Mouse (Mus musculus): ENCODE data around the gene Psmd6. TPM values are rescaled to one million over a fixed set of nuclear protein-coding genes. Genes with fewer than 3 reads are reported as not detected.

Psmd6 gene
- 120 and 122 TPM in 2 replicates for polyA plus RNA-seq (2015; fragmentation: Nextera tagmentation; extraction: Ambion mirVana)

DNA sequence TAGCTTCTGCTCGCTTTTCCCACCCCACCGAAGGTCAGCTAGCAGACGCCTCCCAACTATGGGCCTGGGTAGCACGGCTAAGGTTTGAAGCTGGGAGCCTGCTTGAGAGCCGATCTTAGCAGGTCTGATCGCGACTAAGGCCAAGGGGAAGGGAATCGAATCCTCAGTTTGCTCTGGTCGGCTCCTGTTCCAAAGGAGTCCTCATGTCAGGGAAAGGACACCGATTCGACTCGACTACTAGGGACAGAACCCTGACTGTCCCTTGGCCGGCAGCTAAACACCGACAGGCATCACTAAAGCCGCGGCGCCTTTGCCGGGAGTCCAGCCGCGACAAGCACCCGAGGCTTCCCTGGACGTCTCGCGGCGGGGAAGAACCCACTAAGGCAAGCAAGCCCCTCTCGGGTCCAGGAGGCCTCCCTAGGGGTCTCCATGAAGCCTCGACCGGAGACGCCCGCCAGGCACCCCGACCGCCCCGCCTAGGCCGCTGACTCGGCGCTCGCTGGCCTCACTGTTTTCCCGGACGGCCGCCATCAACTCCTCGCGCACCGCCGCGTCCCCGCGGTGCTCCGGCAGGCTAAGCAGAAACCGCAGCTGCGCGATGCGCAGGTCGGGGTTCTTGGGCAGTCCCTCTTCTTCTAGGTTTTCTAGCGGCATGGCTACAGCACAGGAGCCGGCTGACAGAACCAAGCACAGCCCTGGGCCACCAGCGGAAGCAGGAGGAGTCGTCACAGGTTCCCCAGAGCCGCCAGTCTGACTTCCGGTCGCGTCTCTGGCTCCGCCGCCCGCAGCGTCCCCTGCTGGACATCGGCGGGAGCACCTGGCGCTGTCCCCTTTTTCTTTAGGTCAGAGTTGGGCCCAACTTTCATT is at the start of gene Psmd6:
Gene Psmd6 (minus strand): TSS at position 755 of the 867 bp plus-strand sequence.
- peak; percentile 95 for ATAC-seq
- TF ChIP-seq CTCF (IDR thresholded peaks at IDR 0.05; ENCODE audit: low read depth), result peak; percentile 98
- Histone ChIP-seq H3K27ac (ENCODE audit: low read depth, low read length) (peak within 1 kb of the TSS; percentile 75), H3K9me3 (ENCODE audit: control insufficient read depth) (no peaks in the 10 kb centered on the region), H3K4me2 (replicated peaks; ENCODE audit: low read depth) (peak within 1 kb of the TSS; percentile 83), H3K36me3 (ENCODE audit: control insufficient read depth, insufficient read depth) (peaks cover 26% of the 10 kb centered on the region), H3K4me1 (replicated peaks; ENCODE audit: control insufficient read depth, insufficient read depth, low read length) (peaks cover 6% of the 10 kb centered on the region; the same call in 1 of the 2 replicates), H3K27me3 (replicated peaks; ENCODE audit: control insufficient read depth, insufficient read depth, low read length) (no peaks in the 10 kb centered on the region), H3K9ac (ENCODE audit: low read depth, low read length) (peak within 1 kb of the TSS; percentile 95), H3K4me3 (ENCODE audit: low read depth, low read length) (peak within 1 kb of the TSS; percentile 98)
- WGBS, result under 1% methylated on average over 68 of the region's 68 CpGs

DNA sequence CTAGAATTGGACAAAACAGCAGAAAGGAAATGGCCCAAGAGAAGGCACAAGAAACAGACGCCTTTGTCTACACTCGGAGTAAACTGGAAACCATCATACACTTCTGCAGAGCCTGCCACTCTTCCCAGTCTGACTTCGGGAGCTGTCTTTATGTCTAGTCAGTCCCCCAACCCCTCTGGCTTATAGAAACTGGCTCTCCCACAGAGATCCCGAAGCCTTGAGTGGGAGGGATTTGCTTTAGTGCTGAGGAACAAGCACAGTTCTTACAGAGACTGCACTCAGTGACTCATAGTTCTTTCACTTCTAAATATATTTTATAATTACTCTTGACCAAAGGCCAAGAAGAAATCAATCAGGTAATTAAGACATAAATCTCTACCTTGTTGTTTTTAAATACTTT is 10.1 kb downstream of the Psmd6 start:
- H3K36me3 ChIP-seq (ENCODE audit: control insufficient read depth, insufficient read depth), result peaks cover 45% of the 10 kb centered on the region

DNA sequence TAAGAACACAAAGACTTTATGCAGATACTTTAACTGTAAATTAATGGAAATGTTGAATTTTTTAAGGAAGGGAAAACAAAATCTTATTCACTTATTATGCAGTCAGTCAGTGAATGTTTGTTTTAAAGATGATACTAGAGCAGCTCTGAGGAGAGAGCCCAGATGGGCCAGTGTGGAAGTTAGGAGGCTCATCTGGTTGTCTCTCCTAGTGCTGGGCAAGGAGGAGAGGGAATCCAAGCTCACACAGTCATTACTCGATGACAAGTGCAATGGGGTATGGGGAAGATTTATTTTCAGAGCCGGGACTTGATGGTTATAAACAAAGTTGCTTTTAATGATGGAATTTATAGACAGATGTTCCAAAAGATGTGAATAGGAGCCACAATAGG is 15.9 kb downstream of the Psmd6 start:
- 67% methylated on average over 2 of the region's 2 CpGs for WGBS
- no peak for ATAC-seq
- Histone ChIP-seq H3K27ac (ENCODE audit: low read depth, low read length) (no peak overlapping the region), H3K4me2 (replicated peaks; ENCODE audit: low read depth) (no peak overlapping the region), H3K4me3 (ENCODE audit: low read depth, low read length) (no peak overlapping the region), H3K27me3 (replicated peaks; ENCODE audit: control insufficient read depth, insufficient read depth, low read length) (no peaks in the 10 kb centered on the region), H3K9ac (ENCODE audit: low read depth, low read length) (no peak overlapping the region), H3K36me3 (ENCODE audit: control insufficient read depth, insufficient read depth) (peaks cover 34% of the 10 kb centered on the region), H3K4me1 (replicated peaks; ENCODE audit: control insufficient read depth, insufficient read depth, low read length) (no peaks in the 10 kb centered on the region), H3K9me3 (ENCODE audit: control insufficient read depth) (no peaks in the 10 kb centered on the region)
- TF ChIP-seq CTCF (IDR thresholded peaks at IDR 0.05; ENCODE audit: low read depth), result no peak

More for the DNA sequence above, 10.1 kb downstream of the Psmd6 start:
- H3K27ac ChIP-seq (ENCODE audit: low read depth, low read length), result no peak overlapping the region
- no peak overlapping the region for H3K4me2 ChIP-seq (replicated peaks; ENCODE audit: low read depth)
- ATAC-seq, result no peak
- no peak for TF ChIP-seq CTCF (IDR thresholded peaks at IDR 0.05; ENCODE audit: low read depth)
- H3K4me3 ChIP-seq (ENCODE audit: low read depth, low read length), result no peak overlapping the region
- 79% methylated on average over 4 of the region's 4 CpGs for WGBS
- no peaks in the 10 kb centered on the region for H3K9me3 ChIP-seq (ENCODE audit: control insufficient read depth)
- H3K4me1 ChIP-seq (replicated peaks; ENCODE audit: control insufficient read depth, insufficient read depth, low read length), result no peaks in the 10 kb centered on the region
- no peaks in the 10 kb centered on the region for H3K27me3 ChIP-seq (replicated peaks; ENCODE audit: control insufficient read depth, insufficient read depth, low read length)
- no peak overlapping the region for H3K9ac ChIP-seq (ENCODE audit: low read depth, low read length)

DNA sequence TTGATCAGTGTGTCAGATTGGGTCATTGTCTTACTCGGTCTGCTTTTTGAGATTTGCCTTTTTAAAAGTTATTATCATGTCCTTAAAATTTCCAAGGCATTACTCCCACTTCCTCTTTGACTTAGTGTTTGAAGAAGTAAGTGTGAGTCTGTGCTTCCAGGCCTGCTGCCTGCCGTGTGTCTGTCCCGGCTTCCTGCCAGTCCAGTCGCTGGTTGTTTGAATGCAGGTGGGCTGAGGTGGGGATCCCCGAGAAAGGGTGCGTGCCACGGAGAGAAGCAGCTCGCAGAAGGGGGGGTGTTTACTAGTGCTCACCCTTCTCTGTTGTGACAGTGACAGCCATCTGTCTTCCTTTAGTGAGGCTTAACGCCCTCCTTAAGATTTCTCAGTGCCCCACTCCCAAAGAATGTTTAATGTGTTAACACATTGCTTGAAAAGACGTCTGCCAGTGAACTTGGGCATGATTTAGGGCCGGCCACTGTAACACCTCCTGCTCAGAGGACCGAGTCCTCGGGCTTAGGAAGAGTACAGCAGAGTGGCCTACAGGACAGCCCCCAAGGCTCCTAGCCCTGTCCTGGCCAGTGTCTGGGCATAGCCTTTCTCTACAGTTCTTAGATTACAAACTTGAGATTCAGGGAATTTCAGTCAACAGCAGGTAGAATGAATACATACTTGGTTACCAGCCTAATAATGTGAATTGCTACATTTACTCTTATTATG is 16.4 kb downstream of the Psmd6 start:
- no peak for ATAC-seq
- WGBS, result 61% methylated on average over 13 of the region's 13 CpGs
- H3K36me3 ChIP-seq (ENCODE audit: control insufficient read depth, insufficient read depth), result peaks cover 39% of the 10 kb centered on the region

DNA sequence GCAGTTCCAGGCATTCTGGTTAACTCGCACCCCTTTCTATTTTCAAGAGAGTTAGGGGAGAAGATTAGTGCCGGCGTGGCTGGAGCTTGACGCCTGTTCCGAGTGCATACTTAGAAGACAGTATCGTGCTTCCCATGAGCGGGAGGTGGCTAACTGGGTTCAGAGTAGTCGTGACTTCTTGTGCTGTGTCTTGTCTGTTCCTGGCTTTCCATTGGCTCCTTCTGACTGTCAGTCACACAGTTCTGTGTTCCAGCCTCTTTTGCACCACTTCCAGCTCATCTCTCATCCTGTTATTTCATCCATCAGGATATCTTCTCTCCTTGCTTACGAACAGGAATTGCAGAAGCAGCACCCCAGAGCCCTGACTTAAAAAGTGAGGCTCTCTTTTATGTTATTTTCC is 19.5 kb downstream of the Psmd6 start:
- Histone ChIP-seq H3K4me1 (replicated peaks; ENCODE audit: control insufficient read depth, insufficient read depth, low read length) (no peaks in the 10 kb centered on the region), H3K27ac (ENCODE audit: low read depth, low read length) (peak overlapping the region; percentile 62), H3K36me3 (ENCODE audit: control insufficient read depth, insufficient read depth) (peaks cover 52% of the 10 kb centered on the region), H3K9ac (ENCODE audit: low read depth, low read length) (no peak overlapping the region), H3K4me2 (replicated peaks; ENCODE audit: low read depth) (no peak overlapping the region), H3K27me3 (replicated peaks; ENCODE audit: control insufficient read depth, insufficient read depth, low read length) (no peaks in the 10 kb centered on the region), H3K9me3 (ENCODE audit: control insufficient read depth) (no peaks in the 10 kb centered on the region), H3K4me3 (ENCODE audit: low read depth, low read length) (no peak overlapping the region)
- no peak for TF ChIP-seq CTCF (IDR thresholded peaks at IDR 0.05; ENCODE audit: low read depth)
- WGBS, result 91% methylated on average over 9 of the region's 9 CpGs
- ATAC-seq, result no peak

More for the DNA sequence above, 16.4 kb downstream of the Psmd6 start:
- no peaks in the 10 kb centered on the region for H3K9me3 ChIP-seq (ENCODE audit: control insufficient read depth)
- no peaks in the 10 kb centered on the region for H3K27me3 ChIP-seq (replicated peaks; ENCODE audit: control insufficient read depth, insufficient read depth, low read length)
- no peak for TF ChIP-seq CTCF (IDR thresholded peaks at IDR 0.05; ENCODE audit: low read depth)
- no peak overlapping the region for H3K27ac ChIP-seq (ENCODE audit: low read depth, low read length)
- no peak overlapping the region for H3K4me3 ChIP-seq (ENCODE audit: low read depth, low read length)
- H3K4me2 ChIP-seq (replicated peaks; ENCODE audit: low read depth), result no peak overlapping the region
- H3K9ac ChIP-seq (ENCODE audit: low read depth, low read length), result no peak overlapping the region
- no peaks in the 10 kb centered on the region for H3K4me1 ChIP-seq (replicated peaks; ENCODE audit: control insufficient read depth, insufficient read depth, low read length)

DNA sequence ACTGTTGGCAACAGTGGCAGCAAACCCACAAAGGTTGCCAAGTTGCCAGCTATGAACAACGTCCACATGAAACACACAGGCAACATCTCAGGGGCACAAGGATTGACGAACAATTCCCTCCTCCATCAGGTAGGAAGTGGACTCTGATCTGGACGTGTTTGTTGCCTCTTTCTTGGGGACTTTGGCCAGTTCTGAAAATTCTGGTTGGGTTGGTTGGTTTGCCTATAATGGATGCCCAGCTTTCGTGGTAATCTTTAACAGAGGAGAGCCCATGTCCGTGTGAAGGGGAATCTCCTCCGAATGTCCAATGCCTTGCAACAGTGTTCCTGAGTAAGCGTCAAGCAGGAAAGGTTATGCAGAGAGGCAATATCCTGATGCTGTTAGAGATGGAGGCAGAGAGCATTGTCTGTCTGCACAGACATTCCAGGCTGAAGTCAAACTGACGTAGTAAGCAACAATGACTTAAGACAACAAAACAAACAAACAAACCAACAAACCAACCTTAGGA is 20.0 kb downstream of the Psmd6 start:
- peak; percentile 62 for ATAC-seq
- 52% methylated on average over 8 of the region's 8 CpGs for WGBS
- H3K27ac ChIP-seq (ENCODE audit: low read depth, low read length), result peak overlapping the region; percentile 62

More for the DNA sequence above, 20.0 kb downstream of the Psmd6 start:
- no peaks in the 10 kb centered on the region for H3K4me1 ChIP-seq (replicated peaks; ENCODE audit: control insufficient read depth, insufficient read depth, low read length)
- no peaks in the 10 kb centered on the region for H3K9me3 ChIP-seq (ENCODE audit: control insufficient read depth)
- H3K4me2 ChIP-seq (replicated peaks; ENCODE audit: low read depth), result no peak overlapping the region
- H3K4me3 ChIP-seq (ENCODE audit: low read depth, low read length), result no peak overlapping the region
- H3K27me3 ChIP-seq (replicated peaks; ENCODE audit: control insufficient read depth, insufficient read depth, low read length), result no peaks in the 10 kb centered on the region
- H3K9ac ChIP-seq (ENCODE audit: low read depth, low read length), result no peak overlapping the region
- TF ChIP-seq CTCF (IDR thresholded peaks at IDR 0.05; ENCODE audit: low read depth), result no peak
- peaks cover 57% of the 10 kb centered on the region for H3K36me3 ChIP-seq (ENCODE audit: control insufficient read depth, insufficient read depth)
